Mouse (Mus musculus) layer of hippocampus, postnatal 36 days (tissue): ENCODE measurements around the gene Ceacam18. TPM values are rescaled to one million over a fixed set of nuclear protein-coding genes. Genes with fewer than 3 reads are reported as not detected.
"Not testable (repeated sequence)": the region's sequence is repeated elsewhere in the genome, so short reads cannot be mapped to it uniquely, and the experiment has no call there.

Experiments
- DNase-seq, 2 experiments: peaks; one replicate each; pipeline ENCODE4 v3.0.0; 2022
- total RNA-seq, 2 experiments: library from RNA; stranded (reverse); gene quantifications; 2 replicates each; pipeline ENCODE4 v1.2.3; 2021

Ceacam18 gene
- total RNA-seq, result under 1 TPM in 1 of 2 experiments, not detected in 1; 0.25 TPM

DNA sequence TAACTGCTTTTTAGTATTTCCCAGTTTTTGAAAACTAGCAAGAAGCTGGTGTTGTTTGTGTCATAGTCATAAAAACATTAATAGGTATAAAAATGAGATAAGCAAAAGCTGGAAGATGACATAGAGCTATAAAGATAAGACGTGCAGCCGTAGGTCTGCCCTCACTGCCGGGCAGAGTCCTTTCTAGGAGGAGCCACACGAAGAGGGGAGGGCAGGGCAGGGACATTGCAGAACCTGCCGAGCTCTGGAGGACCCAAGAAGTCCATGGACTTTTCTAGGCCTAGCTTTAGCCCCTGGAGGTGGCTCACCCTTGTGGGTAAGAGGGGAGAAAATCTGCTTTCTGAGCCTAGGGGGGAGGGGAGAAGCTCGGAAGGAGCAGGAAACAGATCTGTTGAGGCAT is at the start of gene Ceacam18:
Gene Ceacam18 (plus strand): TSS at position 208 of the 400 bp plus-strand sequence.
- DNase-seq, result no peak

DNA sequence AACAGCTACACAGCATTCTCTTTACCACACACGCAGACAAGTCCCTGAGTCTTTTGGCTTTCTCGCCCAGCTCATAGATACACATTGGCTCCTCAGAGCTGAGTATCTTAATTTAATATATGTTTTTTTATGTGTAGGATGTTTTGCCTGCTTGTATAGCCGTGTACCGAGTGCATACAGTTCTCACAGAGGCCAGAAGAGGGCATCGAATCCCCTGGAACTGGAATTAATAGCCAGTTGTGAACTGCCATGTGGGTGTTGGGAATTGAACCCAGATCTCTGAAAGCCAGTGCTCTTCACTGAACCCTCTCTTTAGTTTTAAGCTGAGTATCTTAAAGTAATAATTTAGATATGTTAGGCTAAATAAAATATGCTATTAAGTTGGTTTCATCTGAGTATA is 49.7 kb upstream of the Ceacam18 start:
- DNase-seq, result no peak

DNA sequence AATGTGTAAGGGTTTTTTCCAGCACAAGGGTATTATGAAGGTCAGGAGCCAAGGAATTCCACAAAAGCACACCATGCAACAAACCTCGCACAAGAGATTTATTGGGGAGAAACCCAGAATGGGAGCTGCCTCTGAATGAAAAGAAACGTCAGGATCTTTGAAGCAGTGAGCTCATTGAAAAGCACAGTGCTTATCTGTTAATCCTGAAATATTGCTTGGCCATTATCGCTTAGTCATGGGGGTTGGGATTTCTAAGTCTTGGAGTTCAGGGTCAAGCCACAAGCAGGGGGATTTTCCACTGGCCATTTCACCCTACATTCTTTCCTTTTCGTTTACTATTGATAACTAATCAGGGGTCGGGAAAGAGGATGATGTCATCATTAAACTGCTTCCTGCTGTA is 32.6 kb upstream of the Ceacam18 start:
- no peak for DNase-seq

DNA sequence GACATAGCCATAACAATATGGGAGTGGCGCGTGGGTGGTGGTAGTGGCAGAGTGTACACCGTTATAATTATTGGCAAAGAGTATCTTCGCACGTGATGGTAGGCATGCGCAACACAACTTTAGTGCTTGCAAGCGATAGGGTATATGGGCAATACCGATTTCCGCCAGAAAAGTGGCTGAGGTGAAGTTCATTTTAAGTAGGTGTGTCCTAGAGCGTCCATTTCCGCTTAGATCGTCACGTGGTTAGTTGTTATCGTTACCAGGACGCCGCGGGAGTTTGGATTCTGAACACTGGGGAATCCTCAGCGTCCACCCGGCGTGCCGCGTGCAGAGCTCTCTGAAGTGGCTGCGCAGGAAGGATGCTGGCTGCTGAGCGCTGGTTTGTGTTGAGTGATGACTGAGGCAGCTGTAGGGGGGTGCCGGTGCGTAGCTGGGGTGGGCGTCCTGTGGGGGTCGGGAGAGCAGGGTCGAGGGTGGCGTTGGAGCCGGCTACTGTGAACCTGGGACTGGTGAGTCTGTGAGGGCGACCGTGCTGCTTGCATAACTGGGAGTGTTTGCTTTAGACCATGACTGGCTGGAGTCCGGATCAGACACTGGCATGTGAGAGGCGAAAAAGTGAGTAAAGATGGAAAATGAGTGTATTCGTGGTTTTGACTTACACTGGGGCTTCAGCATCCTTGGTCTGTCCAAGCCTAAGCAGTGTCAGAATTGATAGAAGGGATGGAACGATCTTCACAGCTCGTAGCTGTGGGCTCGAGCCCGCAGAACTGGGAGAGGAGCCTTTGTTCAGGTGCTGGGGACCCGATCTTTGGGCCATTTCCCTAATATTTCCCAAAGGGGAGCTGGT is 27.4 kb upstream of the Ceacam18 start, which contains the start of gene Zfp819:
Gene Zfp819 (plus strand): TSS at position 274 of the 847 bp plus-strand sequence.
- peak; percentile 58 to 62 for DNase-seq

DNA sequence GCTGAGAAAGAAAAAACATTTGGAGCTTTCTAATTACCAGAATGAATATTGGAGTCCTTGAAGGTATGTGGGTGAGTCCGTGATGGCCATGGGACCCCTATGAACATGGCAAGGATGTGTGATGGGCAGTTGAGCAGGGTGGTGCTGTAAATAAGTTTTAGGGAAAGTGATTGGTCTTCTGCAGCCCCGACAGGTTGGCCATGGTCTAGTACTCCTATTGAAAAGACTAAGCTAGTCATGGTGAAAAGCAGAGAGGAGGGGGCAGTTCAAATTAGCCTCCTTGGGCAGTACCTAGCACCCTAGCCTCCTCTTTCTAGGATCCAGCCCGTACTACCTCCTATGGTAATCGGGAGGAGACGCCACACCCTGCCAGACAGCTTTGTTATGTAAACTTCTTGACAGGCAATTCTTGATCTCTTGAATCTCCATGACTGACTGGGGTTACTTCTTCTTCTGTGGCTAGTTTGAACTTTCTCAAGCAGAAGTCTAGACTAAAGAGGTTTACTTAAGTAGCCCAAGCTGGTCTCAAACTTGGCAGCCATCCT is 26.7 kb upstream of the Ceacam18 start:
- no peak for DNase-seq

DNA sequence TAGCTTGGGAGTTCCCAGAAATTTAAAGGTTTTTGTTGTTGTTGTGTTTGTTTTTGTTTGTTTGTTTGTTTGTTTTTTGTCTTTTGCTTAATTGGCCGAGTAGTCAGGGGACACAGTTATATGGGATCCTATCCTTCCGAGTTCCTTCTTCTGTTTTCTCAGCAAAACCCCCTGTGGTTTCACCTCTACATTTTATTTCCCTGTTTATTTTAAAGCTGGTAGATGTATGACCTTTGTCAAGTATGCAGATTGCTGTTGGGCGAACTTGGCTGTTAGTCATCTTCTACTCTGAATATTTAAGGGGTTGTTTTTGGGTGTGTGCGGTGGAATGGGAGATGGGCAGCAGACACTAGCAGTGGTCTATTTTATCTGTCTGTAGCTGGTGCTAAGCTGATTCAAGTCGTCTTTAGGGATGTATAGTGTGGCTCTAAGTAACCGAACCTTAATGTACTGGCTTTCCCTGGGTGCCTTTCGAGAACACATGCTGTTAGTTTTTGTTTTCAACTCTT is 26.1 kb upstream of the Ceacam18 start:
- DNase-seq, result no peak

DNA sequence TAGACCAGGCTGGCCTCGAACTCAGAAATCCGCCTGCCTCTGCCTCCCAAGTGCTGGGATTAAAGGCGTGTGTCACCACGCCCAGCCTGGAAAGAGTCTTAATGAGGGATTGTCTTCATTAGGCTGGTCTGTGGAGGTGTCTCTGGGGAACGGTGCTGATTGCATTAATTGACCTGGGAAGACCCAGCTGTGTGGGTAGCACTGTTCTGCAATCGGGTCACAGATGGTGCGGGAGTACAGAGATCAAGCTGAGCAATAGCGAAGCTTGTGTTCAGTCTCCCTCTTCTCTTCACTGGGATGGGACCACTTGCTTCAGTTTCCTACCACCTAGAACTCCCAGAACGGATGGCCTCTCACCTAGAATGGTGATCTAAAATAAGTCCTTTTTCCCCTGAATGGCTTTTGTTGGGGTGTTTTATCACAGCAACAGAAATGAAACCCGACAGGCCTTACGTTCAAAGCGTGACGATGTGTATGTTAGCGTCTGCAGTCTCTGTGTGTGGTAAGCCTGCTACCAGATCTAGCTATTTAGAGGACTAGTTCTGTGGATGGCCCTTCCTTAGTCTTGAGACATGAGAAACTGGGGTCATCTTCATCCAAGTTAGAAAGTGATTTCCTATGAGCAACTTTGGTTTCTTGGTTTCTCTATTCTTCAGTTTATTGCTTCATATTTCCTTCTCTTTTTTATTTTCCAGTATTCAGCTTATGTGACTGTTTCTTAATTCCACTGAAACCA is 20.5 kb upstream of the Ceacam18 start:
- no peak for DNase-seq

DNA sequence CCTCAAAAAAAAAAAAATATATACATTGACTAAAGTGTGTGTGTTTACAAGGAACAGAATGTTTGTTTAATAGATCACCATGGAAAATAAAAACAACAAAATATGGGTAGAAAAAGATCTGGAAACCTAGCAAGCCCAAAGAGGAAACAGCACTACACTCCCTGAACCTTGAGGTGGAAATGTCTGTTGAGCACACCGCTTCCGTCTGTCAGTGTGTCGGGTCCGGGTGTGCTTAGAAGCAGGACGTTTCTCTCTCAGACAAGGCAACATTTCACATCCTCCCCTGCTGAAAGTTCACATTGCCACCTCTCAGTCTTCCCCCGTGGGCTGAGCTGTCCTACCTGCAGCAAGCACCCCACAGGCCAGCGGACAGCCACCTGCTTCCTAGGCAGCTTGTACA is 11.6 kb upstream of the Ceacam18 start:
- DNase-seq, result no peak

DNA sequence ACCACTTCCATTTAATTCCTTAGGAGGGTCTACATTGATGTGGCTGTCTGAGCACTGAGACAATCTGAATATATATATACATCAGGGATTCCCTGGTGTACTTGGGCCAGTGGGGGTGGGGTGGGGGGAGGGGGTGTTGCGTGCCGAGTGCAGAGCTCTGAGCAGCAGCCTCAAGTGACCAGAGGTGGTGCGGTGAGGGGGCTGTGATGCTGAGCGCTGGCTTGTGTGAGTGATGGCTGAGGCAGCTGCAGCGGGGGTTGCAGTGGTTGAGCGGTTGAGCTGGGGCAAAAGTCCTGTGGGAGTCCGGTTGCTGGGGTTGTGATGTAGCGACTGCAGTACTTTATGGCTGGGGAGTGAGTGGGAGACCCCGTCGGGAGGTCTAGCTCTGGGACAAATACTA is 10.7 kb upstream of the Ceacam18 start:
- DNase-seq, result no peak

DNA sequence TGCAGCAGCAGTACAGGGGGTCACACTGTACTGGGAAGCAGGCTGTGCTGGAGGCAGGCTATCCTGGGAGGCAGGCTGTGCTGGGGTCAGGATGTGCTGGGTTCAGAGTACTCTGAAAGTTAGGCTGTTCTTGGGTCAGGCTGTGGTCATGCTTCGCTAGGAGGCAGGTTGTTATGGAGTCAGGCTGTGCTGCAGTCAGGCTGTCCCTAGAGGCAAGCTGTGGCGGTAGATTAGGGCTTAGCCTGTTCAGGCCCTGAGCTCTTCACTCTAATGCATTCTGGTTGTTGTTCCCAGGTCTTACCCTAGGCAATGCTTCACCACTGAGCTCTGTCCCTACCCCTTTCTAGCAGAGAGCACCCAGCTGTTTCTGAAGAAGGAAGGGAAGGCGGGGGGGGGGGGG is 9.4 kb upstream of the Ceacam18 start:
- DNase-seq, result no peak

DNA sequence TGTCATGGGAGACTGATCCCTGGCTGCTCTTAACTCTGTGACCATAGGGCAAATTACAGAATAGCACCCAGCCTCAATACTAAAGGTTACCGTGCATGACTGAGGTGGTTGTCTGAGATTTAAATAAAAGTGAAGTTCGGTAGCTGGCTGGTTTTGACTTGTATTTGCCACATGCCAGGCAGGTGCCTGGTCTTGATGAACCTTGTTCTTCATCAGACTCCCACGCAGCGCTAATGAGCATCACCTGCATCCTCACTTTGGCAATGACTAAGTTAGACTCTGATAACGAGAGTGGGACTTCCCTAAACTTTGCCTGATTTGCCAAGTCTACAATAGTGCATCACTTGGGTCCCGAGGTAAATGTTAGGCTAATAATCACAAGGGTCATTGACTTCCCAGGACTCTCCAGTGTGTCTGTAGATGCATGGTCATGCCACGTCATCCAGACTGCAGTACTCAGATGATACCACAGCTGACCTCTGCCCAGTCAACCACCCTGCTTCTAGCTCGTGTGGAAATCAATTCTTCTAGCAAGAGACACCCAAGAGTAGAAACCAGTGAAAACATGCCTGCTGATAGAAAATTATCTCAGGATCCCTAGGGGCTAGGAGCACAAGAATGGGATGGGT is 8.6 kb upstream of the Ceacam18 start:
- no peak for DNase-seq

DNA sequence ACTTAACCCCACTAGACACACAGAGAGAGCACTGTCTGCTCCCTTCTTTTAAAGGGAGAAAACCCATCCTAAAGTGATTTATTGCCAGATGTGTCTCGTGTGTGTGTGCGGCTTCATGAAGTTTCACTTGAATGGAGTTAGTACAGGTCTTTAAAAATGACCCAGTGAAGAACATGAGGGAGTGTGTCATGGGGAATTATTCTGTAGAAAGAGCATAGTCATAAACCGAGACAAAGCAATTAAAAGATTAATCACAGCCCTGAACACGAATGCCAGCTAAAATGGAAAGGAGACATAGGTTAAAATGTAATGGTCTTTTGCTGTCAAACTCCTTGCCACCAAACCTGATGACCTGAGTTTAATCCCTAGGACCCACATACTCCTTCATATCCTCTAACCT is 567 bp upstream of the Ceacam18 start:
- no peak for DNase-seq

DNA sequence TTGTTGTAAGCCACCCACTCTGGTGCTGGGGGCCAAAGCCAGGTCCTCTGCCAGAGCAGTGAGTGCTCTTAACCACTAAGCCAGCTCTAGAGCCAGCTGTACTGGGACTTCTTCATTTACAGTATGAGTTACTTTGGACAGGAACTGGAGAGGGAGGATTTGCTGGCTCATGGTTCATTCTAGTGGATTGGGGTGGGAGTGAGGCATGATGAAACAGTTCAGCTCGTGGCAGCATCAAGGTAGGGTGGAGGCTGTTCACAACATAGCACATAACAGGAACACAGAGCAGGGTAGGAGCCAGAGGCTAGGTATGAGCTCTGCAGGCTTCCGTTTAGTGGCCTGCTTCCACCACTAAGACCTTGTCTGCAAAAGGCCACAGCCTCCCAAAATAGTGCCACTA is 1.7 kb downstream of the Ceacam18 start:
- no peak for DNase-seq

DNA sequence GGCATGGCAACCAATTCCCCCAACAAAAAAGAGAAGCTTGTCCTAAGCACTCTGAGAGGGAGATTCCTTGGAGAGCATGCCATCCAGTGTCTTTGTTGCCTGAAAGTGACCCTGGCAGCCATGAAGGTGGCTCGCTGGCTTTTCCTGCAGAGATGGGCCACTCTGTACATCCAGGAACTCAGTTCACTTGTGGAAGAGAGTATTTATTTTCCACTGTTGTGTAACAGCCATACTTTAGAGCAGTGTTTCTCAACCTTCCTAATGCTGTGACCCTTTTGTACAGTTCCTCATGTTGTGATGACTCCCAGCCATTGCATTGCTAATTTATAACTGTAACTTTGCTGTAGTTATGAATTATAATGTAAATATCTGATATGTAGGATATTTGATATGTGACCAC is 2.6 kb downstream of the Ceacam18 start:
- DNase-seq, result no peak

DNA sequence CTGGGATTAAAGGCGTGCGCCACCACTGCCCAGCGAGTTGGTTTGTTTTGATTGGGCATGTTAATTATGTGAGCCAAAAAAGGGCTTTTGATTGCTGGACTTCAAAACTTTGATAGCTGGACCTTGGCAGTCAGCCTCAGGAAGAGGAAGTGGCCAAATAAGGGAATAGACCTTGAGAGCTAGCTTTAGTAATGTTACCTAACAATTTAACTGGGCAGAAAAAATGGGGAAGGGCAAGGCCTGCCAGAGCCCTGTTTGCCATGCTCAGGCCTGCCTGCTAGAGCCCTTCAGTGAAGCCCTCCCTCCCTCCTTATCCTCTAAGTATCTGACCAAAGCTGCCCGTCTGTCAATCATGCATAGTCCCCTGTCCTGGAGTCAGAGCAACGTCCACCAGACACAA is 8.1 kb downstream of the Ceacam18 start:
- no peak for DNase-seq

DNA sequence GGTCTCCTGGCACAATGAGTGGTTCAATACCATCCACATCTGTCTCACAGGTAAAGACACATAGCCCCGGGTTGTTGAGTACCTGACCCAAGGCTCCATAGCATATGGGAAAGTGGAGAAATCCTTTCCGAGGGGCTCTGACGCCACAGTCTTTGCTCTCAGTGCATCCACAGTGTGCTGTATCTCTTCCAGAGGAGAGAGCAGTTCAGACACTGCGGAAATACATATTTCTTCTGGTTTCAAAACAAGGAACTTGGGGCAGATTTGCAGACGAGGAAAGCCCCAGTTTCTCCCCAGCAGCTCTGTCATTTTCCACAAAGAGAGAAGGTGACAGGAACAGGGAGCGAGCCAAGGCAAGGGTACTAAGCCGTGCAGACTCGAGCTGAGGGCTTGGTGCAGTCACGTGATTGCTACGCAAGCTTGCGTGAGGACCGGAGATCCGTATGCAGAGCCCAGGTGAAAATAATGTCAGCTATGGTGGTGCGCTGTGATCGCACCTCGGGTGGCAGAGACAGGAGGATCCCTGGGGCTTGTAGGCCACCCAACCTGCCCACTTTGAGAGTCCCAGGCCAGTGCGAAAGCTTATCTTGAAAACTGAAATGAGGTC is 8.6 kb downstream of the Ceacam18 start:
- no peak for DNase-seq

DNA sequence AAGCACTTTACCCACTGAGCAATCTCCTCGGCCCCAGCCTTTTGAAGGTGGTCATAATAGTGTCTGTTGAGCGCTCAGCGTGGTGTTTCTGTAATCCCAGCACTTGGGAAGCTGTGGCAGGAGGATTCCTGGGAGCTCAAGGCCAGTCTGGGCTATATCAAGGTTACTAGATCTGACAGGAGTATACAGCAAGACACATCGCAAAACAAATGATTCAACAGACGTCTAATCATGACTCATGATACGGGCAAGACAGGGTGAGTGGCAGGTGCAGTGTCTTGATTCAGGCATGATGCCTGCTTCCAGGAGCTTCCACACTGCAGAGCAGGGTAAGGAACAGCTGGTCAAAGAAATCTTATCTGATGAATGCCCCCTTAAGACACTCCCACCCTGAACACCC is 18.2 kb downstream of the Ceacam18 start:
- no peak for DNase-seq

DNA sequence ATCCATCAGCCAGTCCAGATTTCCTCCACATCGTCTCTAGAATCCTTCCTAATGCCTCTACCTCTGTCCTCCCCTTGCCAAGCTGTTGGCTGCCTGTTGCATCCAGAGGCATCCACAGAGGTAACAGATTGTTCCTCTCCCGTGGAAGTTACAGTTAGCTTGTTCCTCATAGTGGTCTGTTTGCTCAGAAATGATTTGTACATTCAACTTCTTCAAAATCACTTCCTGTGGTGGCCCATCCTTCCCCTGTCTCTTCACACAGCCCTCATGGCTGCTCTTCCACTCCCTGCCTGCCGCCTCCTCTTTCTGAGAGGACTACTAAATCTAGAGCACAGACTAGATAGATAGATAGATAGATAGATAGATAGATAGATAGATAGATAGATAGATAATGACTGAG is 20.0 kb downstream of the Ceacam18 start:
- DNase-seq, result no peak

DNA sequence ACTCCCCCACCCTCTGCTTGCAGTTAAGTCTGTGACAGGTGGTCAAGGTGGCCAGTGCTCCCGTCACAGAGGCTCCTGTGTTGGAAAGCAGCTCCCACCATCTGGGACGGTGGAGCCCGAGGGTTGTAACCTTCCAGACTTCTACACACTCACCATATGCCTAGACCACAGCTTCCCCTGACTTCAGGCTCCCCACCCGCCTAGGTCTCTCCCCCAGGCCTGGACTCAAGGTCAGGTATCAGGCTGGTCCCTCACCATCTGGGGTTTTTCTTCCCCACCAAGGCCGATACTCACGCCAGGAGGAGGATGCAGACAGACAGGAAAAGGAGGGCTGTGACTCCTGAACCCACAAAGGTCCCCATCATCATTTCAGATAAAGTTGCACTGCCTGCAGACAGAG is 21.7 kb downstream of the Ceacam18 start:
- no peak for DNase-seq

DNA sequence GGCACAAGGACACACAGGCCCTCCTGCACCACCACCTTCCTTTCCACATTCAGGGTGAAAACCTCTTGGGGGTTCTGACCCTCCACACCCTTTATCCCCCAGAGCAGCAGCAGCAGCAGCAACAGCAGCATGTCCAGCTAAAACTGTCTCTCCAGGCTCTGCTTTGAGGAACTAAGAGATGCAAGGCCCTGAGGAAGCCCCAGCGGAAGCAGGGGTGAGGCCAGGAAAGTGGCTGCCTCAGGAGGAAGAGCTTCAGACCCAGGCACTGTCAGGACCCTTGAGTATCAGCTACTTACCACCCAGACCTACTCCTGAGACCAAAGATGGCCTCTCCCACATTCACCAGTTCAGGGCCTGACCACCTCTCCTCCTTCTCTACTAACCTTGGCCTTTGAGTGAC is 25.5 kb downstream of the Ceacam18 start, which contains the start of gene Siglece:
Gene Siglece (minus strand): TSS at position 160 of the 400 bp plus-strand sequence.
- no peak for DNase-seq

DNA sequence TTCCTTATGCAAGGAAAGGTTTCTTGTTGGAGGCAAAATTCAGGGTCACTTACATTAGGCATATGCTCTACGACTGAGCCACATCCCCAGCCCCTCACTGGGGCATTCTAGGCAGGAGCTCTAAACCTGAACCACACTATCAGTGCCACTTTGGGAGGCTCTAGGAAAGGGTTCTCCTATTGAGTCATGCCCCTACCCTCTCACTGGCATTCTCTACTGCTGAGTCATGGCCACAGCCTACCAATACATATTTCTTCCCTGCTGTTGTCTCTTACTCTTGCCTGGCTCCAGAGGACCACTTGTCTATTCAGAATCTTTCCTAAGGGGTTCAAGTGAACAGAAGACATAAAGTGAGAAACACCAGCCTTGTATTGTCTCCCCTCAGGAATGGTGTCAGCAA is 28.3 kb downstream of the Ceacam18 start:
- DNase-seq, result no peak

DNA sequence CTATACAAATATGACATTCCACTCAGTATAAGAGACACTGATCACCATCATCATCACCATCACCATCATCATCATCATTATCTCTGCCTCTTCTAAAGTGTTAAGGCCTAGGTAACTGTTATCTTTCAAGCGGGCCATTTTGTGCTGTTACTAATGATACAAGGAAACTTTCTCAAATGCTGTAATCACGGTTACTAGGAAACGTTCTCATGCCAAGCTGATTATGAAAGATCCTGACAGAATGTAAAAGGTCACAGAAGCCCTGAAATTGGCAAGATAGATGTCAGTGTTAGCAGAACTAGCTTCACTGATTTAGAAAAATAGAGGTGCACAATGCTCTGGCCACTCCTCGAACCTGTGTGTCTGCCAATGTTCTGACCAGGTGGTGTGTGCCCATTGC is 32.7 kb downstream of the Ceacam18 start:
- DNase-seq, result not testable (repeated sequence)
